Mouse (Mus musculus) CD4-positive helper T cell, adult 2 months (primary cell): Measurements from ENCODE around the gene Gm15091.
"Not testable (repeated sequence)": the region's sequence is repeated elsewhere in the genome, so short reads cannot be mapped to it uniquely, and the experiment has no call there.

Source experiments
- DNase-seq: peaks from one replicate; pipeline ENCODE4 v3.0.0-alpha.2; 2012; ENCODE audit warnings: low read depth, missing footprints, low spot score

Gm15091 gene

GRCm38 (mm10) chrX:149941355-149941754 is at the start of gene Gm15091:
Gm15091 (plus strand) TSS chrX:149941655.
- not testable (repeated sequence) for DNase-seq
